Mouse (Mus musculus): ENCODE measurements around the gene Slc25a45.

Gene Slc25a45

GRCm38 (mm10) chr19:5924713-5925093, 47.1 kb downstream of the Slc25a45 start, which contains the start of gene Cdc42ep2:
TSS of gene Cdc42ep2 (minus strand) at chr19:5924816.
- in situ Hi-C loops (cut with MboI; ENCODE audit: unreplicated experiment in 2 of 2) = loop anchor here (5.0 kb wide), 2 partner anchors 33 to 93 kb away; partner anchors contain the start of gene Capn1 (in 1 of the 2)

DNA sequence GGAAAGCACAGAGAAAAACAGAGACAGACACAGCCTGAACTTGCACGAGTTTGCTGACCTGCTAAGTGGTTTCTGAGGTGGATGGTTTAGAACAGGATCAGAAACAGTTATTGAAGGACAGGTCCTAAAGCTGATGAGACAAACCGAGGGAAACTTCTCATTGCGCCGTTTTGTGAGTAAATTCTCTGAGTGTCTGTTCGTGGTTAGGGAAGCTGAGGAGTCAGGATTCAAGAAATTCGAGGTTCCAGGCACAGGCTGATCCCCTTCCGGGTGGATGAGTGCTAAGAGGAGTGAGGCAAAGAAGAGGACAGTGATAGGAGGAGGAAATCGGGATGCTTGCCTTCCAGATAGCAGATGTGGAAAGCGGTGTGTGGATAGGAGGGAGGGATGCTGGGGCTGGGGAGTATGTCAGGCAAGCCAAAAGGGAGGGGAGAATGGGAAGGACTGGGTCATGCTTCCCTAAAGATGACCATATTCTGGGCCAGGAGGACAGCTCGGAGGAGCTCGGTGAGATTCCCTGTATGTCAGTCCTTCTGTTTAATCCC, 47.8 kb downstream of the Slc25a45 start:
- in situ Hi-C loops (cut with MboI; ENCODE audit: unreplicated experiment in 2 of 2) = no loop called here

DNA sequence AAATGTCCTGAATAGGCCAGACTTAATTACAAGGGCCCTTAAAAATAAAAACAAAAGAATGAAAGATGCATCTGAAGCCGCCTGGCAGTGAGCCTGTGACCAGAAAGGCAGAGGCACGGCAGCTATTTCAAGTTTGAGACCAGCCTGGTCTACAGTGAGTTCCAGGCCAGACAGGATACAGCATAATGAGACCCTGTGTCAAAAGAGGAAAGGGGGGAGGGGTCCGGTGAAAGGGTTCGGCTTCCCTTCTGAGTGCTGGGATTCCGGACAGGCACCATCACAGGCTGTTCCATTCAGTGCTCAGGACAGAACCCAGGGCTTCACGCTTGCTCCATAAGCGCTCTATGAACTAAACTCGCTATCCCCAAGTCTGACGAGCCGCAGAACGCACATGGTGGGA, 49.4 kb downstream of the Slc25a45 start:
- in situ Hi-C loops (cut with MboI; ENCODE audit: unreplicated experiment in 2 of 2) = no loop called here

DNA sequence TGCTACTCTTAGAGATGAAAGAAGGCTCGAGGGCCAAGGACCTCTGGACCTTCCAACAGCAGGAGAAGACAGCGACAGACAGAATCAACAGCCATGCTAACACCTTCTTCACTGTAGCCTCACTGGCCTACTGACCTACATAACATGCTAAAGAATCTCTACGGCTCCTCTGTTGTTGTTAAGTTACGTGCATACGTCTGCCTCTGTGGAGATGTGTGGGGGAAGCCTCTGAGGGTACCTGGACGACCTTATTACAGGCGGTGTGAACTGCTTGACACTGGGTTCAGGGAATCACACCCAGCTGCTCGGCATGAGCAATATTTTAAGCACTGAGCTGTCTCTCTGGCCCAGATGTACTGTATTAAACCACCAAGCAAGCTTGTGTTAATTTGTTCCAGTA, 49.9 kb downstream of the Slc25a45 start:
- in situ Hi-C loops (cut with MboI; ENCODE audit: unreplicated experiment in 2 of 2) = no loop called here

DNA sequence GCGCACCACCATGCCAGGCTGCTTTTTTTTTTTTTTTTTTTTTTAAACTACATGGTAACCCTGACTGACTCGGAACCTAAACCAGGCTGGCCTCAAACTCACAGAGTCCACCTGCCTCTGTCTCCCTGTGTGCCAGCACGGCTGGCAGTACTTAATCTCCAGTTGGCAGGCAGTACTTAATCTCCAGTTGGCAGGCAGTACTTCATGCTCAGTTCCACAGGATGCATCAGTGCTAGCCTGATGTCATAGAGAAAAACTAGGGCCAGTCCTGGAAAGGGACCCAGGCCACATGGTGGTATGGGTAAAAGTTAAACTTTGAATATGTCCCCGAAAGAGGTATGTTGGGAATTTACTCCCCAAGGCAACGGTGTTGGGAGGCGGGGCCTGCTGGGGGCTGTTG, 50.5 kb downstream of the Slc25a45 start:
- in situ Hi-C loops (cut with MboI; ENCODE audit: unreplicated experiment in 2 of 2) = no loop called here

DNA sequence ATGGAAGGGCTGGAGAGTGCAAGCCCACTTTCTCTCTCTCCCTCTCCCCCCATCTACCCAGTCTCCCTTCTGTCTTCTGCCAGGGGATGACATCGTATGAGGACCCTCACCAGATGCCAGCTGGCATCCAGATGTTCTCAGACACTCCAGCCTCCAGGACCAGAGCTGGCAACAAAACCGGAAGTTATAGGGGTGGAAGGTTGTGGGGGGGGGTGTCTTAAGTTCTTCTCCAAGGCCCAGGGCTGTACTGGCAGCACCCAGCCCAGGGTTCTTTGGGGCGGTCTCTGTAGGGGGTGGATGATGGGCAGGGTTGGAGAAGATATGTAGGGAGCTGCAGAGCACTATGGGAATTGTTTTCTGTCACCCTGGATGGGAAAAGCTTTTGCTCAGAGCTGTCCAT, 50.9 kb downstream of the Slc25a45 start:
- in situ Hi-C loops (cut with MboI; ENCODE audit: unreplicated experiment in 2 of 2) = no loop called here

- in situ Hi-C loops (cut with MboI; ENCODE audit: unreplicated experiment in 2 of 2) = no loop called here
These were observed 52.3 kb downstream of the Slc25a45 start for GRCm38 (mm10) chr19:5929634-5930596.

- in situ Hi-C loops (cut with MboI; ENCODE audit: unreplicated experiment in 2 of 2) = no loop called here
These were observed 57.7 kb downstream of the Slc25a45 start for GRCm38 (mm10) chr19:5935266-5935665.
